Mouse (Mus musculus) olfactory bulb, adult 2 months (tissue): ENCODE results near the gene Mks1.

Source experiments
- CTCF ChIP-seq: fragments of 200-500 bp; IDR thresholded peaks from 2 replicates; pipeline ENCODE4 v1.5.1; 2012; ENCODE audit warnings: low read depth, mild to moderate bottlenecking, low read length, moderate library complexity; ENCODE audit not compliant: insufficient read depth
- POLR2A ChIP-seq: fragments of 200-500 bp; IDR thresholded peaks from 2 replicates; pipeline ENCODE4 v1.6.1; 2012; ENCODE audit warnings: mild to moderate bottlenecking, low read depth, low read length, moderate library complexity; ENCODE audit not compliant: insufficient read depth

GRCm38 (mm10) chr11:87883493-87883892, 30.5 kb downstream of the Mks1 start:
- TF ChIP-seq CTCF (no peak), POLR2A (no peak)
